Mouse (Mus musculus): Measurements from ENCODE around the gene Ufc1. TPM values are rescaled to one million over a fixed set of nuclear protein-coding genes. Genes with fewer than 3 reads are reported as not detected.

Ufc1 gene
- polyA plus RNA-seq (2012; fragmentation: generic; extraction: Trizol): 116 TPM

GRCm38 (mm10) chr1:171294298-171295062, at the start of gene Ufc1:
Ufc1 (minus strand) TSS chr1:171295024.
- H3K79me2 ChIP-seq (ENCODE audit: control insufficient read depth, insufficient read depth): peaks cover 35% of the 10 kb centered on the region
- peak; percentile 51 for TF ChIP-seq POLR2AphosphoS2 (IDR thresholded peaks at IDR 0.05; ENCODE audit: insufficient read length, low read depth)
- no peak for TF ChIP-seq USF1 (IDR thresholded peaks at IDR 0.05; ENCODE audit: low read depth)
- TF ChIP-seq POLR2A (IDR thresholded peaks at IDR 0.05; ENCODE audit: insufficient read length, low read depth): peak; percentile 60
- no peak for TF ChIP-seq MAX (IDR thresholded peaks at IDR 0.05; ENCODE audit: low read depth)
- TF ChIP-seq MYOD1 (IDR thresholded peaks at IDR 0.05; ENCODE audit: control insufficient read depth in 1 of 3, insufficient read length in 2 of 3, low read depth in 2 of 3): peak in 1 of 3 experiments; percentile 25
- TF ChIP-seq MYOG (IDR thresholded peaks at IDR 0.05; ENCODE audit: control insufficient read depth in 1 of 3, insufficient read depth in 1 of 3, insufficient read length in 2 of 3, low read depth in 2 of 3): no peak

DNA sequence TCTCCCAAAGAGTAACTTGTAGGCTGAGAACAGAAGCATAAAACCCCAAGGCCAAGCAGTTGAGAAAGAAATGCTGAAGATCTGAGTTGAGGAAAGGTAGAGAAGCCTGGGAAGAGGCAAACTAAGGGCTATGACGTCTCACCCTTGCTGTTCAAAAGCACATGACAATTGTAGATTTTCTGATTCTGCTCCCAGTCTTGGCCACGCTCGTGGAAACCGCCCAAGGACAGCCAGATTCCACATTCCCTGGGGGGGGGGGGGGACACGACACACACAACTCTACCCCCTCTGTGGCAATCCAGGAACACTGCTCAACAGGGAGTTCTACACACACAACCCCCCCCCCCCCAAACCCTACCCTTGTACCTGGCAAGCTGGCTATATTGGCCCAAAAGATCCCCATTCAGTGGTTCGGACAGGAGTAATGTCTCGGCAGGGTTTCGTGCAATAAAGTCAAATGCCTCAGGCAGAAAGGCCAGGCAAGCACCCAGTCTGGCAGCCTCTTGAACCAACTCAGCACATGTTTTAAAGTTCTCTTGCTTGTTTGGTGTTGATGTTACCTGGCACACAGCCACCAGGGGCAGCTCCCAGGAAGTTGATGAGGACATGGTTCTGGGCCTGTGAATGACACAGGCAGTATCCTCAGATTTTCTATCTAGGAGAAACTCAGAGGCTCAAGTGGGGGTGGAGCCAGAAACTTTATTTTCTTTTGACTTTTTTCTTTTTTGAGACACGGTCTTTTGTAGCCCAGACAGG, 49.3 kb upstream of the Ufc1 start:
- no peaks in the 10 kb centered on the region for H3K27me3 ChIP-seq (ENCODE audit: control insufficient read depth, insufficient read depth, insufficient read length)
- peaks cover 45% of the 10 kb centered on the region for H3K79me2 ChIP-seq (ENCODE audit: control insufficient read depth, insufficient read depth)
- no peak overlapping the region for H3ac ChIP-seq (ENCODE audit: control insufficient read depth, insufficient read length)
- no peak for TF ChIP-seq TCF3 (IDR thresholded peaks at IDR 0.05; ENCODE audit: insufficient read length, low read depth)
- TF ChIP-seq POLR2AphosphoS2 (IDR thresholded peaks at IDR 0.05; ENCODE audit: insufficient read length, low read depth): peak; percentile 7
- TF ChIP-seq TCF12 (IDR thresholded peaks at IDR 0.05; ENCODE audit: insufficient read depth, poor library complexity, severe bottlenecking): no peak
- H3K4me2 ChIP-seq (ENCODE audit: low read depth): peak overlapping the region; percentile 98
- peak overlapping the region; percentile 100 for H3K4me3 ChIP-seq
- H3K36me3 ChIP-seq (ENCODE audit: control insufficient read depth, insufficient read depth): peaks cover 26% of the 10 kb centered on the region

More at GRCm38 (mm10) chr1:171294298-171295062, at the start of gene Ufc1:
- H3ac ChIP-seq (ENCODE audit: control insufficient read depth, insufficient read length): peak within 1 kb of the TSS; percentile 66
- H3K27me3 ChIP-seq (ENCODE audit: control insufficient read depth, insufficient read depth, insufficient read length): no peaks in the 10 kb centered on the region
- H3K4me2 ChIP-seq (ENCODE audit: low read depth): peak within 1 kb of the TSS; percentile 94
- H3K4me3 ChIP-seq: peak within 1 kb of the TSS; percentile 88
- H3K36me3 ChIP-seq (ENCODE audit: control insufficient read depth, insufficient read depth): peaks cover 3% of the 10 kb centered on the region

GRCm38 (mm10) chr1:171342262-171343207, 47.7 kb upstream of the Ufc1 start:
- Histone ChIP-seq H3K4me2 (ENCODE audit: low read depth) (no peak overlapping the region), H3ac (ENCODE audit: control insufficient read depth, insufficient read length) (no peak overlapping the region), H3K79me2 (ENCODE audit: control insufficient read depth, insufficient read depth) (peaks cover 29% of the 10 kb centered on the region), H3K36me3 (ENCODE audit: control insufficient read depth, insufficient read depth) (peaks cover 32% of the 10 kb centered on the region), H3K27me3 (ENCODE audit: control insufficient read depth, insufficient read depth, insufficient read length) (no peaks in the 10 kb centered on the region), H3K4me3 (no peak overlapping the region)
- TF ChIP-seq POLR2AphosphoS2 (IDR thresholded peaks at IDR 0.05; ENCODE audit: insufficient read length, low read depth) (peak; percentile 83), POLR2A (IDR thresholded peaks at IDR 0.05; ENCODE audit: insufficient read length, low read depth) (peak; percentile 31), SRF (IDR thresholded peaks at IDR 0.05; ENCODE audit: control insufficient read depth, insufficient read length, low read depth) (no peak)

GRCm38 (mm10) chr1:171330216-171330560, 35.4 kb upstream of the Ufc1 start:
- Histone ChIP-seq H3K4me3 (peak overlapping the region; percentile 93), H3K4me2 (ENCODE audit: low read depth) (peak overlapping the region; percentile 69), H3ac (ENCODE audit: control insufficient read depth, insufficient read length) (peak overlapping the region; percentile 77), H3K27me3 (ENCODE audit: control insufficient read depth, insufficient read depth, insufficient read length) (no peaks in the 10 kb centered on the region), H3K79me2 (ENCODE audit: control insufficient read depth, insufficient read depth) (peaks cover 83% of the 10 kb centered on the region), H3K36me3 (ENCODE audit: control insufficient read depth, insufficient read depth) (peaks cover 3% of the 10 kb centered on the region)
- no peak for TF ChIP-seq TCF3 (IDR thresholded peaks at IDR 0.05; ENCODE audit: insufficient read length, low read depth)
- no peak for TF ChIP-seq E2F4 (IDR thresholded peaks at IDR 0.05; ENCODE audit: insufficient read depth)
- TF ChIP-seq SRF (IDR thresholded peaks at IDR 0.05; ENCODE audit: control insufficient read depth, insufficient read length, low read depth): no peak
- no peak for TF ChIP-seq REST (IDR thresholded peaks at IDR 0.05; ENCODE audit: insufficient read depth, insufficient read length)
- TF ChIP-seq MYOD1 (IDR thresholded peaks at IDR 0.05; ENCODE audit: control insufficient read depth in 1 of 3, insufficient read length in 2 of 3, low read depth in 2 of 3): no peak
- TF ChIP-seq USF1 (IDR thresholded peaks at IDR 0.05; ENCODE audit: low read depth): no peak
- TF ChIP-seq POLR2A (IDR thresholded peaks at IDR 0.05; ENCODE audit: insufficient read length, low read depth): no peak
- no peak for TF ChIP-seq POLR2AphosphoS2 (IDR thresholded peaks at IDR 0.05; ENCODE audit: insufficient read length, low read depth)
- TF ChIP-seq TCF12 (IDR thresholded peaks at IDR 0.05; ENCODE audit: insufficient read depth, poor library complexity, severe bottlenecking): no peak
- TF ChIP-seq MAX (IDR thresholded peaks at IDR 0.05; ENCODE audit: low read depth): no peak
- TF ChIP-seq CEBPB (IDR thresholded peaks at IDR 0.05; ENCODE audit: insufficient read depth, poor library complexity, severe bottlenecking): no peak

All from myocyte (in vitro differentiated cells).